Mouse (Mus musculus): Measurements from ENCODE around the gene 2310011J03Rik.

DNA sequence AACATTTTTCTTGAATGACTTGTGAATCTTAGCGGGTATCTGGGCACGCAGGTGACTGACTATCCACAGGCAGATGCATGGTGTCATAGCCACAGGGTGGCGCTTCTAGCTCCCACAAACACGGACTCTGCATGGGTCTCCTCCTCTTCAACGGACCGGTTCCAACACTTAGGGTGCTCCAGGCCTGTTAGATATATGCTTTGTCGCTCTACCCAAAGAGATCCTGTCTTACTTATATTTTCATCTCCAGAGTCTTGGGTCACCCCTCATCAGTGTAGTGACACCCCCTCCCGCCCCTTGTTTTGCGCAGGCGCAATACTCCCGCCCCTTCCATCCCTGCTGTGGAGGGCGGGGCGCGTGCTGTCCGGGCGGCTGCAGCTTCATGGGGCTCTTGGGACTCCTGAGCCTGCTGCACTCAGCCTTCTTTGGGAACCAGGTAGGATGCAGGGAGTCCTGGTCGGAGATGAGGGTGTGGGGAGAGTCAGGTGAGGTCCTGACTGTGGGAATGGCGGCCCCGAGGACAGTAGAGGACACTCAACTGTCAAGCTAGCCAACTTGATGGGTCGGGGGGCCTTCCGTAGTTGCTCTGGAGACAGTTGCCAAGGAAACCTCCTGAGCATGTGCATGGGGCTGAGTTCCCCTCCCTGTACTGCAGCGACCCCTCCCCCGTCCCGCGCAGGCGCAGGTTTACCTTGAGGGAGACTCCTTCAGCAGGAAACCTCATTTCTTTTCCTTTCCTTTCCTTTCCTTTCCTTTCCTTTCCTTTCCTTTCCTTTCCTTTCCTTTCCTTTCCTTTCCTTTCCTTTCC lies 24.5 kb downstream of the 2310011J03Rik start, which contains the start of gene Apc2:
- peak; percentile 79 for TF ChIP-seq CTCF (IDR thresholded peaks at IDR 0.05; ENCODE audit: control insufficient read depth, insufficient read depth, insufficient read length)
- TF ChIP-seq USF1 (IDR thresholded peaks at IDR 0.05; ENCODE audit: low read depth), result no peak
- no peak for TF ChIP-seq MAX (IDR thresholded peaks at IDR 0.05)
- TF ChIP-seq FOSL1 (IDR thresholded peaks at IDR 0.05; ENCODE audit: insufficient read depth, low read length, poor library complexity, severe bottlenecking), result no peak
